8 mouse cellular contexts compared by ENCODE assay signal in the genomic region with DNA sequence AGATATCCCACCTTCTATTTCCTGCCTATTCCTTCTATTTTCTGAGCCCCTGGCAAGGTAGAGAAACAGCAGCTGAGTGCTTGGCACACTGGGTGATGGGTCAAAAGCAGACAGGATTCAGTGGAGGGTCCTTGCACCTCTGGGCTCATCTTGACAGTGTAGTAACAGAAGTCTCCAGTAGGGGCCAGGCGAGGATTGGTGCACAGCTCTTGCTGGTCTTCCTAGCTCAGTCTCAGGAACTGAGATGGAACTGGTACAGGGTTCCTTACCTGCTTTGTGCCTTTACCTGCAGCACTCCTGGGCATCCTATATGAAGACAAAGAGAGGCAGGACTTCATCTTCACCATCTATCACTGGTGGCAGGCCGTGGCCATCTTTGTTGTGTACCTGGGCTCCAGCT. TPM values are rescaled to one million over a fixed set of nuclear protein-coding genes. Genes with fewer than 3 reads are reported as not detected.
DNase-seq lines count a peak whose midpoint lies in the region; ATAC-seq and TF ChIP-seq lines count a peak whose summit lies in the region.

No protein-coding gene starts in this region.

- POLR2A ChIA-PET in Patski (lab: Charles Lee): interaction anchor here (0.6 kb wide), 1 partner anchor 9 kb away, joined by 4 read pairs; no protein-coding TSS in a partner anchor

- no peak overlapping the region for H3K9ac ChIP-seq in lung, postnatal 0 days (replicated peaks; ENCODE audit: low read depth)

- in situ Hi-C loops in Patski (cut with MboI; ENCODE audit: low pct_unique_long_range_greater_than_20kb): loop anchor here (5.0 kb wide), 1 partner anchor 36 kb away; no protein-coding TSS in a partner anchor

- no peaks in the 10 kb centered on the region for H3K4me1 ChIP-seq in lung, postnatal 0 days (ENCODE audit: insufficient read depth, low read depth, low read length)

- ATAC-seq in CD4-positive, CD25-positive, alpha-beta regulatory T cell, adult 4 months: peak; percentile 50
- ATAC-seq in Patski: peak; percentile 48
- ATAC-seq in lung, postnatal 0 days: peak; percentile 74

- no peaks in the 10 kb centered on the region for H3K36me3 ChIP-seq in lung, postnatal 0 days (ENCODE audit: insufficient read depth, low read length)

- peaks cover 6% of the 10 kb centered on the region for H3K27me3 ChIP-seq in Patski
- no peaks in the 10 kb centered on the region for H3K27me3 ChIP-seq in lung, postnatal 0 days (replicated peaks; ENCODE audit: insufficient read depth, low read length)

- no peaks in the 10 kb centered on the region for H3K9me3 ChIP-seq in lung, postnatal 0 days (ENCODE audit: low read length)

- H3K4me2 ChIP-seq in lung, postnatal 0 days (replicated peaks; ENCODE audit: low read depth, low read length): no peak overlapping the region

- TF ChIP-seq EP300 in lung, postnatal 0 days (IDR thresholded peaks at IDR 0.05): no peak

- TF ChIP-seq CTCF in Patski (IDR thresholded peaks at IDR 0.05): peak; percentile 95
- TF ChIP-seq CTCF in lung, postnatal 0 days (IDR thresholded peaks at IDR 0.05): peak; percentile 98

- H3K27ac ChIP-seq in lung, postnatal 0 days (ENCODE audit: low read length): no peak overlapping the region

- DNase-seq in Patski (ENCODE audit: low read depth, low spot score): no peak
- DNase-seq in embryo, embryonic 10 days (ENCODE audit: low spot score): peak; percentile 77
- DNase-seq in heart, adult 8-10 months (ENCODE audit: low spot score): peak; percentile 63
- DNase-seq in kidney, postnatal 14 days: peak; percentile 81
- peak; percentile 60 for DNase-seq in lung, postnatal 0 days (ENCODE audit: low spot score)
- DNase-seq in ovary, postnatal 36 days (ENCODE audit: low spot score): peak; percentile 50
- DNase-seq in thymus, postnatal 36 days: peak; percentile 67

- no peak overlapping the region for H3K4me3 ChIP-seq in lung, postnatal 0 days (ENCODE audit: low read depth, low read length)

- CTCF ChIA-PET in Patski (lab: Charles Lee): interaction anchor here (0.6 to 3.0 kb wide), 36 partner anchors 8 to 110 kb away, joined by 3 to 32 read pairs (median 3); partner anchors contain the start of genes Acy3, Aldh3b1, Aldh3b3 and Gm49405

- WGBS in lung, postnatal 0 days: 12% methylated on average over 2 of the region's 2 CpGs

RNA-seq across cellular contexts. Expression of gene Unc93b1, which starts 11.7 kb away (rescaled TPM):
- polyA plus RNA-seq in CD4-positive, CD25-positive, alpha-beta regulatory T cell, adult 4 months (2017; shearing (Covaris generic)): 10 to 100 TPM; 20.8 to 54.2 TPM
- not detected for polyA plus RNA-seq in Patski (2021)
- 10 to 100 TPM; 11.1 to 19.2 (median 13.7) TPM for total RNA-seq in heart, adult 8-10 months (2022)
- polyA plus RNA-seq in lung, postnatal 0 days (2015; fragmentation: Nextera tagmentation; extraction: Ambion mirVana): 40.0 and 45.5 TPM in 2 replicates

RNA-seq across cellular contexts. Expression of gene Aldh3b3, which starts 11.7 kb away (rescaled TPM):
- polyA plus RNA-seq in CD4-positive, CD25-positive, alpha-beta regulatory T cell, adult 4 months (2017; shearing (Covaris generic)): not detected
- polyA plus RNA-seq in Patski (2021): 0.17 TPM
- total RNA-seq in heart, adult 8-10 months (2022): 1 to 10 TPM in 1 of 4 experiments, under 1 TPM in 3; 0.35 to 1.2 (median 0.55) TPM
- 0.04 and 0.06 TPM in 2 replicates for polyA plus RNA-seq in lung, postnatal 0 days (2015; fragmentation: Nextera tagmentation; extraction: Ambion mirVana)

RNA-seq across cellular contexts. Expression of gene Aldh3b1, which starts 17.1 kb away (rescaled TPM):
- polyA plus RNA-seq in CD4-positive, CD25-positive, alpha-beta regulatory T cell, adult 4 months (2017; shearing (Covaris generic)): under 1 TPM in 1 of 2 experiments, not detected in 1; 0.85 TPM
- polyA plus RNA-seq in Patski (2021): 22.2 TPM
- 1 to 10 TPM in 3 of 4 experiments, under 1 TPM in 1; 0.76 to 2.2 (median 1.6) TPM for total RNA-seq in heart, adult 8-10 months (2022)
- 33.2 and 38.3 TPM in 2 replicates for polyA plus RNA-seq in lung, postnatal 0 days (2015; fragmentation: Nextera tagmentation; extraction: Ambion mirVana)

RNA-seq across cellular contexts. Expression of gene Aldh3b2, which starts 25.4 kb away (rescaled TPM):
- not detected for polyA plus RNA-seq in CD4-positive, CD25-positive, alpha-beta regulatory T cell, adult 4 months (2017; shearing (Covaris generic))
- 0.05 TPM for polyA plus RNA-seq in Patski (2021)
- under 1 TPM in 2 of 4 experiments, not detected in 2; 0.19 to 0.23 TPM for total RNA-seq in heart, adult 8-10 months (2022)
- 0.47 and 0.71 TPM in 2 replicates for polyA plus RNA-seq in lung, postnatal 0 days (2015; fragmentation: Nextera tagmentation; extraction: Ambion mirVana)

RNA-seq across cellular contexts. Expression of gene Ndufs8, which starts 34.1 kb away (rescaled TPM):
- polyA plus RNA-seq in CD4-positive, CD25-positive, alpha-beta regulatory T cell, adult 4 months (2017; shearing (Covaris generic)): 100 to 1,000 TPM; 219 to 234 TPM
- polyA plus RNA-seq in Patski (2021): 232 TPM
- total RNA-seq in heart, adult 8-10 months (2022): 100 to 1,000 TPM; 481 to 543 (median 507) TPM
- 203 and 225 TPM in 2 replicates for polyA plus RNA-seq in lung, postnatal 0 days (2015; fragmentation: Nextera tagmentation; extraction: Ambion mirVana)

Comparison
In these comparisons a context has a peak if more than half of its experiments do, and no peak if none do; other contexts are left out.
1. RNA of gene Unc93b1, which starts 11.7 kb away (polyA plus RNA-seq): 20.8 to 54.2 TPM in CD4-positive, CD25-positive, alpha-beta regulatory T cell, adult 4 months and 40.0 to 45.5 TPM in lung, postnatal 0 days; not detected in Patski (single experiment); every median in the first group is over 10 times any median in the second.
2. RNA of gene Aldh3b1, which starts 17.1 kb away (polyA plus RNA-seq): 33.2 to 38.3 TPM in lung, postnatal 0 days and 22.2 TPM in Patski (single experiment); 0.85 TPM in CD4-positive, CD25-positive, alpha-beta regulatory T cell, adult 4 months; every median in the first group is over 10 times any median in the second.
3. Peak in every context shown above with its lines, with median percentiles within 50 percentile points of each other: ATAC-seq.